Mouse (Mus musculus): ENCODE measurements around the gene Trim68. TPM values are rescaled to one million over a fixed set of nuclear protein-coding genes. Genes with fewer than 3 reads are reported as not detected.
"Not testable (repeated sequence)": the region's sequence is repeated elsewhere in the genome, so short reads cannot be mapped to it uniquely, and the experiment has no call there.

Trim68 gene
- polyA plus RNA-seq, 1 experiment from 2014 or later, result 12.4 TPM

DNA sequence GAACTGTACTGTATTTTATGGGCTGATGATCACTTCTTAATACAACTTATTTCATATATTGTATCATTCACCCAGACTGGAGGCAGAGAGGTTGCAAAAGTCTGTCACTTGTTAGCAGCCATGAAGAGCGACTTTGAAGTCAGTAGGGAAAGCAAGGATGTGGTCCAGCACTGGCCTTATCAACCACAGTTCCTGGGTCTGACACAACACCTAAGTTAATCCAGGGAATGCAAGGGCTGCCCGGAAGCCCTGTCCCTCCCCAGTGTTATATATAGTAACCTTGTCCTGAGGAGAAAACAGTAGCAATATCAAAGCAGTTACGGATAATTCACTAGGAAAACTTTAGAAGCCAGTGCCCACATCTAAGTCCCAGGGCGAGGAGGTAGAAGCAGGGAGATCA is 42.2 kb downstream of the Trim68 start:
- not testable (repeated sequence) for H3K4me1 ChIP-seq; H3K4me3 ChIP-seq; H3K27ac ChIP-seq; H3K9ac ChIP-seq; H3K9me3 ChIP-seq; H3K36me3 ChIP-seq; H3K27me3 ChIP-seq (replicated peaks); ATAC-seq (ENCODE audit: low FRiP score, low read depth); H3K4me2 ChIP-seq (replicated peaks)
- WGBS, result 89% methylated on average over 4 of the region's 4 CpGs

DNA sequence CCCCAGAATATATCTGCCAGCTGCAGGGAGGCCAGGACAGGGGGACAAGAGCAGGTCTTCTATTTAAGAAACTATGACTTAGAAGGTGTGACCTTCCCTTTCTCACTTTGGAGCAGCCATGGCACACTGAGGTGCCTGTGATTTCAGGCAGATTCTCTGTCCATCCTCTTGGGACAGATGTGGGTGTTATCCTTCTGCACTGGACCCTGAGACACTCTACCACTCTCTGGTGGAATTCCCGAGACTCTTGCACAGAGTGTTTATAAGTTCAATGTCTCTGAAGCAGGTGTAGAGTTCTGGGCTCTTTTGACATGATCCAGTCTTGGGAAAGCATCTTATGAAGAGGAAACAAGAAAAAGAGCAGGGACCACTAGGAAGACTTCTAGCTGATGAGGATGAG is 49.0 kb downstream of the Trim68 start, which contains the start of gene Olfr554:
Gene Olfr554, plus strand, starts transcription at position 301 of the 400 bp plus-strand sequence.
- WGBS, result 88% methylated on average over 1 of the region's 1 CpGs
- H3K27me3 ChIP-seq (replicated peaks), result no peaks in the 10 kb centered on the region
- H3K4me3 ChIP-seq, result no peak within 1 kb of the TSS
- no peaks in the 10 kb centered on the region for H3K36me3 ChIP-seq
- ATAC-seq (ENCODE audit: low FRiP score, low read depth), result no peak
- no peak within 1 kb of the TSS for H3K9ac ChIP-seq
- H3K4me1 ChIP-seq, result no peaks in the 10 kb centered on the region
- no peak within 1 kb of the TSS for H3K4me2 ChIP-seq (replicated peaks)
- no peak within 1 kb of the TSS for H3K27ac ChIP-seq
- H3K9me3 ChIP-seq, result no peaks in the 10 kb centered on the region

DNA sequence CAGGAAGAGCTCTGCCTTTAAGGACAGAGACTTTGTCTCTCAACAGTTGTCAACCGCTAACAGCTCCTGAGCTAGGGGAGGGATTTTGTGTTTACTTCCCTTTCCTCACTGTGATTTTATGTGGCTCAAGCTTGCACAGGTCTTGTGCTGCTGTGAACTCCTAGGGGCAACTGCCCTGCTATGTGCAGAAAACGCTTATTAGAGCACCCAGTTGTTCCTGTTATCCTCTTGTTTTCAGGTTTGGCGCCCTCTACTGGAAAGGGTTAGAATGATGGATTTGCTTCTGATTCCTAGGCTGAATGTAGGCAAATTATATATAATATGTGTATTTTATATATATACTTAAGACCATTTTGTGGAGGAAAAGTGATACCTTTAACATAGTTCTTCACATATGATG is 50.5 kb downstream of the Trim68 start:
- Histone ChIP-seq H3K27me3 (replicated peaks) (no peaks in the 10 kb centered on the region), H3K27ac (no peak overlapping the region), H3K4me3 (no peak overlapping the region), H3K9ac (no peak overlapping the region), H3K36me3 (no peaks in the 10 kb centered on the region), H3K4me2 (replicated peaks) (no peak overlapping the region), H3K9me3 (no peaks in the 10 kb centered on the region), H3K4me1 (no peaks in the 10 kb centered on the region)
- 33% methylated on average over 3 of the region's 3 CpGs for WGBS
- ATAC-seq (ENCODE audit: low FRiP score, low read depth), result no peak

Other genes with a start within 250 kb of the Trim68 start
- 113 and 115 TPM in 2 replicates for gene Rrm1, start 245.6 kb downstream of the Trim68 start, polyA plus RNA-seq (2016; fragmentation: Nextera tagmentation; extraction: Ambion mirVana)
- gene Olfr543, start 205.6 kb downstream of the Trim68 start, polyA plus RNA-seq (2016; fragmentation: Nextera tagmentation; extraction: Ambion mirVana), result 0.45 and 0.46 TPM in 2 replicates
- gene Olfr544, start 199.0 kb downstream of the Trim68 start, polyA plus RNA-seq (2016; fragmentation: Nextera tagmentation; extraction: Ambion mirVana), result 0.05 and 0.15 TPM in 2 replicates
- 0.10 and 0.13 TPM in 2 replicates for gene Olfr545, start 187.8 kb downstream of the Trim68 start, polyA plus RNA-seq (2016; fragmentation: Nextera tagmentation; extraction: Ambion mirVana)
- gene Olfr547, start 152.6 kb downstream of the Trim68 start, polyA plus RNA-seq (2016; fragmentation: Nextera tagmentation; extraction: Ambion mirVana), result not detected in 2 replicates
- gene Olfr548-ps1, start 146.4 kb downstream of the Trim68 start, polyA plus RNA-seq (2016; fragmentation: Nextera tagmentation; extraction: Ambion mirVana), result not detected in 2 replicates
- not detected in 2 replicates for gene Olfr549, start 137.5 kb downstream of the Trim68 start, polyA plus RNA-seq (2016; fragmentation: Nextera tagmentation; extraction: Ambion mirVana)
- 0.20 TPM in 1 of 2 replicates, not detected in the other for gene Trim21, start 121.8 kb downstream of the Trim68 start, polyA plus RNA-seq (2016; fragmentation: Nextera tagmentation; extraction: Ambion mirVana)
- not detected in 2 replicates for gene Olfr550, start 115.9 kb downstream of the Trim68 start, polyA plus RNA-seq (2016; fragmentation: Nextera tagmentation; extraction: Ambion mirVana)
- not detected in 2 replicates for gene Olfr551, start 95.4 kb downstream of the Trim68 start, polyA plus RNA-seq (2016; fragmentation: Nextera tagmentation; extraction: Ambion mirVana)
- gene Olfr552, start 89.6 kb downstream of the Trim68 start, polyA plus RNA-seq (2016; fragmentation: Nextera tagmentation; extraction: Ambion mirVana), result not detected in 2 replicates
- gene Olfr553, start 69.1 kb downstream of the Trim68 start, polyA plus RNA-seq (2016; fragmentation: Nextera tagmentation; extraction: Ambion mirVana), result not detected in 2 replicates
- not detected in 2 replicates for gene Olfr554, start 48.9 kb downstream of the Trim68 start, polyA plus RNA-seq (2016; fragmentation: Nextera tagmentation; extraction: Ambion mirVana)
- gene Olfr555, start 28.5 kb downstream of the Trim68 start, polyA plus RNA-seq (2016; fragmentation: Nextera tagmentation; extraction: Ambion mirVana), result not detected in 2 replicates
- gene Olfr556, start 22.4 kb downstream of the Trim68 start, polyA plus RNA-seq (2016; fragmentation: Nextera tagmentation; extraction: Ambion mirVana), result not detected in 2 replicates
- gene Olfr557, start 8.6 kb upstream of the Trim68 start, polyA plus RNA-seq (2016; fragmentation: Nextera tagmentation; extraction: Ambion mirVana), result not detected in 2 replicates
- 1.3 and 1.8 TPM in 2 replicates for gene Olfr558, start 14.9 kb upstream of the Trim68 start, polyA plus RNA-seq (2016; fragmentation: Nextera tagmentation; extraction: Ambion mirVana)
- 0.08 TPM in 1 of 2 replicates, not detected in the other for gene Olfr33, start 31.7 kb upstream of the Trim68 start, polyA plus RNA-seq (2016; fragmentation: Nextera tagmentation; extraction: Ambion mirVana)
- gene Olfr559, start 40.2 kb upstream of the Trim68 start, polyA plus RNA-seq (2016; fragmentation: Nextera tagmentation; extraction: Ambion mirVana), result 0.20 TPM in 1 of 2 replicates, not detected in the other
- gene Olfr560, start 72.0 kb upstream of the Trim68 start, polyA plus RNA-seq (2016; fragmentation: Nextera tagmentation; extraction: Ambion mirVana), result not detected in 2 replicates
- 0.19 and 0.48 TPM in 2 replicates for gene Olfr78, start 72.1 kb upstream of the Trim68 start, polyA plus RNA-seq (2016; fragmentation: Nextera tagmentation; extraction: Ambion mirVana)
- gene Olfr561, start 83.9 kb upstream of the Trim68 start, polyA plus RNA-seq (2016; fragmentation: Nextera tagmentation; extraction: Ambion mirVana), result 0.13 and 0.18 TPM in 2 replicates
- not detected in 2 replicates for gene Olfr564, start 116.2 kb upstream of the Trim68 start, polyA plus RNA-seq (2016; fragmentation: Nextera tagmentation; extraction: Ambion mirVana)
- gene Olfr566, start 171.4 kb upstream of the Trim68 start, polyA plus RNA-seq (2016; fragmentation: Nextera tagmentation; extraction: Ambion mirVana), result not detected in 2 replicates
- gene Olfr568, start 189.8 kb upstream of the Trim68 start, polyA plus RNA-seq (2016; fragmentation: Nextera tagmentation; extraction: Ambion mirVana), result not detected in 2 replicates
- not detected in 2 replicates for gene Olfr569, start 203.6 kb upstream of the Trim68 start, polyA plus RNA-seq (2016; fragmentation: Nextera tagmentation; extraction: Ambion mirVana)
- gene Olfr570, start 207.2 kb upstream of the Trim68 start, polyA plus RNA-seq (2016; fragmentation: Nextera tagmentation; extraction: Ambion mirVana), result not detected in 2 replicates
- gene Olfr571, start 230.2 kb upstream of the Trim68 start, polyA plus RNA-seq (2016; fragmentation: Nextera tagmentation; extraction: Ambion mirVana), result not detected in 2 replicates
- gene Olfr572, start 237.1 kb upstream of the Trim68 start, polyA plus RNA-seq (2016; fragmentation: Nextera tagmentation; extraction: Ambion mirVana), result not detected in 2 replicates

Data from neural tube, embryonic 12.5 days (tissue).